Mouse (Mus musculus) forebrain, embryonic 11.5 days (tissue): ENCODE measurements at regions not wholly inside any gene's neighbourhood (a gene's known extent, or its start where the extent isn't known, plus 50 kb on each side); places are given as distances from the start of the nearest gene placed in this dataset.

ENCODE experiments used
- ATAC-seq: fragments of 200-750 bp; cut with Nextera tagmentation; replicated peaks from 2 replicates; pipeline ENCODE4 v1.8.0; 2017; ENCODE audit warnings: moderate TSS enrichment; ENCODE audit not compliant: low FRiP score
- DNase-seq: peaks from one replicate; pipeline ENCODE4 v3.0.0-alpha.2; 2017; ENCODE audit warnings: low spot score
- H3K27ac ChIP-seq: fragments of 300-500 bp; sonication (generic); 2 replicates; pipeline ENCODE4 v1.5.1; 2014; ENCODE audit warnings: low read depth, low read length
- H3K27me3 ChIP-seq: fragments of 300-500 bp; sonication (generic); 2 replicates; pipeline ENCODE4 v1.6.1; 2014; ENCODE audit warnings: mild to moderate bottlenecking, low read length, mixed read lengths; ENCODE audit not compliant: control insufficient read depth, insufficient read depth
- H3K36me3 ChIP-seq: fragments of 300-500 bp; sonication (generic); 2 replicates; pipeline ENCODE4 v1.6.1; 2014; ENCODE audit warnings: mild to moderate bottlenecking, low read length, moderate library complexity, mixed read lengths; ENCODE audit not compliant: control insufficient read depth, insufficient read depth
- H3K4me1 ChIP-seq: fragments of 300-500 bp; sonication (generic); replicated peaks from 2 replicates; pipeline ENCODE4 v1.6.1; 2014; ENCODE audit warnings: low read length, mixed read lengths; ENCODE audit not compliant: control insufficient read depth, insufficient read depth
- H3K4me2 ChIP-seq: fragments of 300-500 bp; sonication (generic); 2 replicates; pipeline ENCODE4 v1.6.1; 2014; ENCODE audit warnings: low read depth, mild to moderate bottlenecking, low read length, moderate library complexity, mixed read lengths; ENCODE audit not compliant: severe bottlenecking
- H3K4me3 ChIP-seq: fragments of 300-500 bp; sonication (generic); 2 replicates; pipeline ENCODE4 v1.5.1; 2014; ENCODE audit warnings: low read depth, low read length
- H3K9ac ChIP-seq: fragments of 300-500 bp; sonication (generic); 2 replicates; pipeline ENCODE4 v1.6.1; 2014; ENCODE audit warnings: low read length
- H3K9me3 ChIP-seq: fragments of 300-500 bp; sonication (generic); 2 replicates; pipeline ENCODE4 v1.6.1; 2016; ENCODE audit warnings: low read length, mixed read lengths; ENCODE audit not compliant: control insufficient read depth
- WGBS: fragments of 180-500 bp; shearing (Covaris S2); extraction: QIAGEN DNeasy Blood & Tissue Kit; methylation state at CpG from one replicate; pipeline ENCODE4 v1.1.7; 2014; 5-methylcytosine and 5-hydroxymethylcytosine counted together

- Histone ChIP-seq H3K9me3 (no peaks in the 10 kb centered on the region), H3K4me2 (no peak overlapping the region), H3K9ac (no peak overlapping the region), H3K4me3 (no peak overlapping the region), H3K27me3 (no peaks in the 10 kb centered on the region), H3K4me1 (no peaks in the 10 kb centered on the region), H3K27ac (no peak overlapping the region), H3K36me3 (no peaks in the 10 kb centered on the region)
- ATAC-seq = no peak
- no peak for DNase-seq
- WGBS = 84% methylated on average over 4 of the region's 4 CpGs
These were observed 373.2 kb upstream of the Arpp21 start for GRCm38 (mm10) chr9:112608932-112609331.

DNA sequence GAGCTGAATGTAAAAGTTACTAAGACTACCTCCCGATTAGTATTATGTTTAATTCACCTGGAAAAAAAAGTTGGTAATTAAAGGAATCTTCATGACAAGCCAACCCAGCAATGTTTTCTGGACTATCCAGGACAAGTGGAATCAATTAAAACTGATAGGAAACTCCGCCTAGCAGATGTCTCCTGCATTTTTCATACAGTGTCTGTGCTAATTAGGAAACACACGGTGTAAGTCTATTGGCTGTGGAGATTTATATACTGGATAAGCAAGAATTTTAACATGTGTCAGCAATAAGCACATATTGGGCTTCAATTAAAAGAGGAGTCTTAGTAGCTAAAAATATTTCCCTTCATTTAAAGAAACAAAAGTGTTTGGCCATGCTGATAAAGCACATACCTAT lies 371.5 kb upstream of the Arpp21 start:
- H3K4me3 ChIP-seq = no peak overlapping the region
- H3K27me3 ChIP-seq = no peaks in the 10 kb centered on the region
- H3K4me2 ChIP-seq = no peak overlapping the region
- DNase-seq (no peak), ATAC-seq (no peak)
- H3K9me3 ChIP-seq = no peaks in the 10 kb centered on the region
- 79% methylated on average over 3 of the region's 3 CpGs for WGBS
- no peaks in the 10 kb centered on the region for H3K4me1 ChIP-seq
- no peaks in the 10 kb centered on the region for H3K36me3 ChIP-seq
- no peak overlapping the region for H3K9ac ChIP-seq
- H3K27ac ChIP-seq = no peak overlapping the region

DNA sequence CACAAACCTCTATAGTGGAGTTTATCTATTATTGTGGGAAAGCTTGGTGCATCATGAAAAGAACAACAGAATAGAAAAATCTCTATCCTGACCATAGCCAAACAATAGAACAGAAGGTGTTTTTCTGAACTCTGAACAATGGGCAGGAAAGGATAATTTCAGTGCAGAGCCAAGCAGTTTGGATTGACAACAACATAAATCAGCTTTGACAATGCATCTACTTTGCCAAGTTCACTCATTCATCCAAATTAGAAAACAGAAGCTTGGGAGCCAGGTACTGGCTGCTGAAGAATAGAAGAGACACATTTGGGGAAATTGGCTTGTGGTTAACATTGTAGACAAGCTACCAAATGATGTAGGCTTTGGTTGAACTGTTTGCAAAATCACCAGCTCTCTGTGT lies 360.0 kb upstream of the Arpp21 start:
- Histone ChIP-seq H3K4me3 (no peak overlapping the region), H3K4me2 (no peak overlapping the region), H3K9me3 (no peaks in the 10 kb centered on the region), H3K9ac (no peak overlapping the region), H3K27ac (no peak overlapping the region), H3K4me1 (no peaks in the 10 kb centered on the region), H3K27me3 (no peaks in the 10 kb centered on the region), H3K36me3 (no peaks in the 10 kb centered on the region)
- DNase-seq (no peak), ATAC-seq (no peak)

DNA sequence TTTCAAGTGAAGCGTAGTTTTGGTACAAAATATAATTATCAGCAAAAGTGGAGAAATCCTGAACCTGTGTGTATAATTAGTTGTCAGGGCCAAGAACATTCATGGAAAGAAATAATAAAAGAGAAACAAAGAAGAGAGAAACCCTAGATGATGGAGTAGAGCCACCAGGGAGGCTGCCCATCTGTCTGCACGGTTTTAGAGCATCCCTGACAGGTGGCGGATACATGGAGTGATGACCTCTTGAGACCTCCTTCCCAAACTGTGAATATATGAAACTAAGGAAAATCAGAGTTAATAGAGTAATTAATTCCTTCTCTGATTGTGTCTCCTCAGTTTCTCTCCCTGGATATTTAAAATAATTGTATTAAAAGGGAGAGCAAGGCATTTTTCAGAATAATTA lies 354.5 kb upstream of the Arpp21 start:
- no peak overlapping the region for H3K4me2 ChIP-seq
- no peak overlapping the region for H3K9ac ChIP-seq
- H3K36me3 ChIP-seq = no peaks in the 10 kb centered on the region
- no peak overlapping the region for H3K27ac ChIP-seq
- ATAC-seq (no peak), DNase-seq (no peak)
- 78% methylated on average over 3 of the region's 3 CpGs for WGBS
- no peak overlapping the region for H3K4me3 ChIP-seq
- H3K9me3 ChIP-seq = no peaks in the 10 kb centered on the region
- H3K27me3 ChIP-seq = no peaks in the 10 kb centered on the region
- H3K4me1 ChIP-seq = no peaks in the 10 kb centered on the region

DNA sequence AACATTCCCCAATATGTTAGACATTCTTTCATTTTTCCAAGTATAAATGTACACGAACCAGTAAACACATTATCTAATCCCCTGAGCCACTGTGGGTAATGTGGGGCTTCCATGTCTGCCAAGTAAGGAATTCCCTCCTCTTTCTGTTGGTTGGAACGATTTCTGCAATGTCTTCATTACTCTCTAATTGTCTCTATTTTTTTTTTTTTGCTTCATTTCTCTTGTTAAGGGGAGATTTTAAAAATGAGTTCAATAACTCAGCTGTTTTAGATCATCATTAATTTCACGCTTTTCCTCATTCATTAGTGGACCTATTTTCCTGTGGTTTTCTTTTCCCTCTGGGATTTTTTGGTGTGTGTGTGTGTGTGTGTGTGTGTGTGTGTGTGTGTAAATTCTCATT lies 337.6 kb upstream of the Arpp21 start:
- Histone ChIP-seq H3K4me2 (no peak overlapping the region), H3K36me3 (no peaks in the 10 kb centered on the region), H3K9me3 (no peaks in the 10 kb centered on the region), H3K27me3 (no peaks in the 10 kb centered on the region), H3K27ac (no peak overlapping the region), H3K4me1 (no peaks in the 10 kb centered on the region), H3K4me3 (no peak overlapping the region), H3K9ac (no peak overlapping the region)
- 61% methylated on average over 3 of the region's 3 CpGs for WGBS
- ATAC-seq = no peak
- no peak for DNase-seq

GRCm38 (mm10) chr9:112561348-112561747 lies 325.6 kb upstream of the Arpp21 start:
- no peaks in the 10 kb centered on the region for H3K27me3 ChIP-seq
- no peaks in the 10 kb centered on the region for H3K9me3 ChIP-seq
- ATAC-seq (peak; percentile 57), DNase-seq (no peak)
- H3K4me2 ChIP-seq = no peak overlapping the region
- no peaks in the 10 kb centered on the region for H3K4me1 ChIP-seq
- no peaks in the 10 kb centered on the region for H3K36me3 ChIP-seq
- H3K9ac ChIP-seq = no peak overlapping the region
- no peak overlapping the region for H3K27ac ChIP-seq
- no peak overlapping the region for H3K4me3 ChIP-seq

DNA sequence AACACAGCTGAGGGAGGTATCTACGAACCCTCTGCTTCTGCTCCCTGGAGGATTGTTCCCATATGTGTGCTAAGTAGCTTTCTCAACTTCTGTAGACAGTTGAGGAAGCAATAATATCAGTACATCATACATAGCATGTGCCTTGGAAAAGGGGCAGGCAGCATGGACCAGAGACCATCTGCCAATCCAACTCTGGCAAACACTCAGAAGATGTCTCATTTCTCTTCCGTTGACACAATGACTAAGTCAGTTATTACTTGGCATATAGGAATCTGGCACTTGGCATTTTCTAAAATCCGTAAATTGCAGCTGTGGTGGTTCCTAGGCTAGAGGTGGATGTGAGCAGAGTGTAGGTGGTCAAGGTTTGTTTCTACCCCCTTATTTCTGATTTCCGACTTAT lies 324.5 kb upstream of the Arpp21 start:
- Histone ChIP-seq H3K4me3 (no peak overlapping the region), H3K27ac (no peak overlapping the region), H3K4me1 (no peaks in the 10 kb centered on the region), H3K9ac (no peak overlapping the region), H3K9me3 (no peaks in the 10 kb centered on the region), H3K27me3 (no peaks in the 10 kb centered on the region), H3K4me2 (no peak overlapping the region), H3K36me3 (no peaks in the 10 kb centered on the region)
- ATAC-seq (no peak), DNase-seq (no peak)
- WGBS = 87% methylated on average over 4 of the region's 4 CpGs

DNA sequence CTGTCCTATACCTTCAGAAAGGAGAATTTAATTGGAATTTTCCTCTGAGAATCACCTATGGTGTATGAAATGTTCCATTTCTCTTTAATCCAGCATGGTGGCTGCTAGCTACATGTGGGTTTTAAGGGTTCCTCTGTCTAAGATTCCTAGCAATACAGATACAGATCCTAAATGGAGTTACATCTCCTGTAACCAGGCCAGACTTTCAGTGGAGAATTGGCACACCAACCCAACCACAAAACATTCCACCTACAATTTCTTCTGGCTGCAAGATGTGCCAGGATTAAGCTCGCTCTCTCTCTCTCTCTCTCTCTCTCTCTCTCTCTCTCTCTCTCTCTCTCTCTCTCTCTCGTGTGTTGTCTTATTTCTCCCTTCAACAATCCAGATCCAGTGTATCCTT lies 302.2 kb upstream of the Arpp21 start:
- no peak overlapping the region for H3K27ac ChIP-seq
- no peaks in the 10 kb centered on the region for H3K9me3 ChIP-seq
- no peak overlapping the region for H3K9ac ChIP-seq
- H3K4me1 ChIP-seq = no peaks in the 10 kb centered on the region
- H3K4me3 ChIP-seq = no peak overlapping the region
- WGBS = 76% methylated on average over 2 of the region's 2 CpGs
- DNase-seq (no peak), ATAC-seq (no peak)
- no peaks in the 10 kb centered on the region for H3K27me3 ChIP-seq
- no peak overlapping the region for H3K4me2 ChIP-seq
- H3K36me3 ChIP-seq = no peaks in the 10 kb centered on the region

- WGBS = 75% methylated on average over 5 of the region's 5 CpGs
- DNase-seq (no peak), ATAC-seq (no peak)
- Histone ChIP-seq H3K4me3 (no peak overlapping the region), H3K27me3 (no peaks in the 10 kb centered on the region), H3K4me2 (no peak overlapping the region), H3K9ac (no peak overlapping the region), H3K4me1 (no peaks in the 10 kb centered on the region), H3K36me3 (no peaks in the 10 kb centered on the region), H3K9me3 (no peaks in the 10 kb centered on the region), H3K27ac (no peak overlapping the region)
These were observed 289.6 kb upstream of the Arpp21 start for GRCm38 (mm10) chr9:112525377-112525776.
